Mouse (Mus musculus) brain, embryonic 14.5 days (tissue): Measurements from ENCODE around the gene 2900011O08Rik.

ENCODE experiments used
- CTCF ChIP-seq: fragments of 200-500 bp; IDR thresholded peaks from 2 replicates; pipeline ENCODE4 v1.5.1; 2012; ENCODE audit warnings: inconsistent platforms, mild to moderate bottlenecking, moderate library complexity, borderline replicate concordance; ENCODE audit not compliant: insufficient read depth, insufficient read length; ENCODE audit errors: extremely low read depth
- POLR2A ChIP-seq: fragments of 200-500 bp; IDR thresholded peaks from 2 replicates; pipeline ENCODE4 v1.6.1; 2012; ENCODE audit warnings: mild to moderate bottlenecking, inconsistent platforms, borderline replicate concordance; ENCODE audit not compliant: poor library complexity, insufficient read depth, insufficient read length, severe bottlenecking; ENCODE audit errors: extremely low read depth

DNA sequence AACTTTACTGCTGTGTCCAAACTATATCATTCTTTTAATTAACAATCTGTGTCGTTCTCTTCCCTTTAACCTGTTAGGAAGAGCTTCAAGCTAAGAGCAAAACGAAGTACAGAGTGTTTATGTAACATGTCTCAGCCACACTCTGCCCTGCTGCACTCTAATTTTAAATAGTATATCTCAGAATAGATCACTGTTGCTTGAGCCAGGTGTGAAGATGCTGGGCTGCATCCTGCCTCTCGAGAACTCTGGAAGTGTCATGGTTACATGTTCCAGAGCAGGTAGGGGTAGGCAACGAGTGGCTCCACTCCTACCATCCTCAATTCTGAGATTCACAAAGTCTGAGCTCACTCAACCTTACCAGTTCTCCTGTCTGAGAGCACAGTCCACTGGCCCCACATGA lies 70.3 kb downstream of the 2900011O08Rik start:
- TF ChIP-seq CTCF (no peak), POLR2A (no peak)
